19 mouse cellular contexts compared by ENCODE assay signal in genomic region chr19:3422488-3422887, GRCm38 (mm10). TPM values are rescaled to one million over a fixed set of nuclear protein-coding genes. Genes with fewer than 3 reads are reported as not detected.
DNase-seq lines count a peak whose midpoint lies in the region; ATAC-seq and TF ChIP-seq lines count a peak whose summit lies in the region.
"Had no signal": no experiment of that assay in that cellular context is flagged by ENCODE, and none has a peak within 500 bp of the region (broad histone marks: within the 10 kb centered on the region; RNA-seq: fewer than 3 reads in every experiment).

No protein-coding gene starts in this region.

- WGBS in hindbrain, embryonic 12.5 days, result 37% methylated on average over 6 of the region's 6 CpGs
- WGBS in hindbrain, embryonic 14.5 days, result 20% methylated on average over 6 of the region's 6 CpGs
- WGBS in midbrain, postnatal 0 days, result 32% methylated on average over 6 of the region's 6 CpGs
- 75% methylated on average over 6 of the region's 6 CpGs for WGBS in midbrain, embryonic 10.5 days
- 28% methylated on average over 6 of the region's 6 CpGs for whole genome bisulfite sequencing in neural tube, embryonic 14.5 days

- H3K27me3 ChIP-seq in hindbrain, embryonic 12.5 days, result no peaks in the 10 kb centered on the region
- no peaks in the 10 kb centered on the region for H3K27me3 ChIP-seq in hindbrain, embryonic 14.5 days (ENCODE audit: control insufficient read depth, insufficient read depth, low read length)
- no peaks in the 10 kb centered on the region for H3K27me3 ChIP-seq in midbrain, postnatal 0 days (ENCODE audit: insufficient read depth, low read length)
- H3K27me3 ChIP-seq in midbrain, embryonic 10.5 days (ENCODE audit: low read depth, poor library complexity, severe bottlenecking), result no peaks in the 10 kb centered on the region
- no peaks in the 10 kb centered on the region for H3K27me3 ChIP-seq in neural tube, embryonic 14.5 days (ENCODE audit: control insufficient read depth, insufficient read depth, low read length)
- H3K27me3 ChIP-seq: forebrain, embryonic 13.5 days; Patski had no signal

- peak; percentile 44; the same call in 1 of the 2 replicates for ATAC-seq in hindbrain, embryonic 12.5 days (ENCODE audit: low FRiP score)
- ATAC-seq in hindbrain, embryonic 14.5 days (ENCODE audit: low FRiP score), result no peak
- ATAC-seq in midbrain, postnatal 0 days (ENCODE audit: low FRiP score), result no peak
- ATAC-seq in neural tube, embryonic 14.5 days (ENCODE audit: low read depth), result peak; percentile 49; the same call in 1 of the 2 replicates
- ATAC-seq: forebrain, embryonic 13.5 days; intestine, embryonic 16.5 days; Patski had no signal

- peak; percentile 29 for DNase-seq in embryo, embryonic 11 days
- DNase-seq in embryo, embryonic 10 days (ENCODE audit: low spot score), result no peak
- no peak for DNase-seq in hindbrain, embryonic 14.5 days (ENCODE audit: low spot score)
- peak; percentile 31 for DNase-seq in midbrain, postnatal 0 days (ENCODE audit: low spot score)
- no peak for DNase-seq in midbrain, embryonic 10.5 days (ENCODE audit: low spot score)
- no peak for DNase-seq in right cerebral cortex, postnatal 4 days
- DNase-seq: cerebellum, adult 11-12 months; gastrocnemius, adult 2 months; heart, postnatal 36 days; kidney, postnatal 14 days; liver, embryonic 13.5 days; thymus, adult 18-20 months had no signal

- no peak for TF ChIP-seq CTCF in midbrain, postnatal 0 days (IDR thresholded peaks at IDR 0.05)

- H3K9ac ChIP-seq in hindbrain, embryonic 12.5 days, result no peak overlapping the region
- no peak overlapping the region for H3K9ac ChIP-seq in hindbrain, embryonic 14.5 days
- H3K9ac ChIP-seq in midbrain, postnatal 0 days (replicated peaks; ENCODE audit: low read length, poor library complexity, severe bottlenecking), result no peak overlapping the region
- no peak overlapping the region for H3K9ac ChIP-seq in neural tube, embryonic 14.5 days (replicated peaks; ENCODE audit: low read depth, low read length)
- H3K9ac ChIP-seq: forebrain, embryonic 13.5 days; liver, embryonic 13.5 days had no signal

- H3K4me1 ChIP-seq in hindbrain, embryonic 12.5 days, result no peaks in the 10 kb centered on the region
- H3K4me1 ChIP-seq in hindbrain, embryonic 14.5 days (replicated peaks; ENCODE audit: control insufficient read depth, insufficient read depth, low read length), result no peaks in the 10 kb centered on the region
- H3K4me1 ChIP-seq in midbrain, postnatal 0 days (ENCODE audit: insufficient read depth, low read length), result no peaks in the 10 kb centered on the region
- no peaks in the 10 kb centered on the region for H3K4me1 ChIP-seq in midbrain, embryonic 10.5 days
- no peaks in the 10 kb centered on the region for H3K4me1 ChIP-seq in neural tube, embryonic 14.5 days (ENCODE audit: control insufficient read depth, insufficient read depth, low read length)
- H3K4me1 ChIP-seq: forebrain, embryonic 13.5 days; liver, embryonic 13.5 days had no signal

- no peak overlapping the region for H3K4me2 ChIP-seq in hindbrain, embryonic 12.5 days (replicated peaks)
- H3K4me2 ChIP-seq in hindbrain, embryonic 14.5 days (replicated peaks), result no peak overlapping the region
- H3K4me2 ChIP-seq in midbrain, postnatal 0 days (ENCODE audit: low read depth, low read length, poor library complexity, severe bottlenecking), result no peak overlapping the region
- no peak overlapping the region for H3K4me2 ChIP-seq in neural tube, embryonic 14.5 days (ENCODE audit: low read depth, low read length)
- H3K4me2 ChIP-seq: forebrain, embryonic 13.5 days; liver, embryonic 13.5 days had no signal

- H3K27ac ChIP-seq in hindbrain, embryonic 12.5 days, result no peak overlapping the region
- H3K27ac ChIP-seq in hindbrain, embryonic 14.5 days, result no peak overlapping the region
- no peak overlapping the region for H3K27ac ChIP-seq in midbrain, postnatal 0 days (ENCODE audit: low read depth, low read length)
- H3K27ac ChIP-seq in midbrain, embryonic 10.5 days (replicated peaks), result no peak overlapping the region
- no peak overlapping the region for H3K27ac ChIP-seq in neural tube, embryonic 14.5 days (ENCODE audit: low read depth, low read length)
- H3K27ac ChIP-seq: forebrain, embryonic 13.5 days; gastrocnemius, adult 2 months; liver, embryonic 13.5 days had no signal

- no peak overlapping the region for H3K4me3 ChIP-seq in hindbrain, embryonic 12.5 days
- no peak overlapping the region for H3K4me3 ChIP-seq in hindbrain, embryonic 14.5 days (replicated peaks; ENCODE audit: low read length)
- H3K4me3 ChIP-seq in midbrain, postnatal 0 days (ENCODE audit: low read depth, low read length), result no peak overlapping the region
- H3K4me3 ChIP-seq in midbrain, embryonic 10.5 days, result no peak overlapping the region
- H3K4me3 ChIP-seq in neural tube, embryonic 14.5 days (ENCODE audit: low read depth, low read length), result no peak overlapping the region
- H3K4me3 ChIP-seq: forebrain, embryonic 13.5 days; gastrocnemius, adult 2 months; liver, embryonic 13.5 days had no signal

- H3K9me3 ChIP-seq in hindbrain, embryonic 12.5 days (replicated peaks), result no peaks in the 10 kb centered on the region
- no peaks in the 10 kb centered on the region for H3K9me3 ChIP-seq in hindbrain, embryonic 14.5 days (ENCODE audit: control insufficient read depth, low read length)
- H3K9me3 ChIP-seq in midbrain, postnatal 0 days (ENCODE audit: low read length), result no peaks in the 10 kb centered on the region
- no peaks in the 10 kb centered on the region; the same call in 1 of the 2 replicates for H3K9me3 ChIP-seq in midbrain, embryonic 10.5 days (replicated peaks)
- no peaks in the 10 kb centered on the region for H3K9me3 ChIP-seq in neural tube, embryonic 14.5 days (ENCODE audit: control insufficient read depth, low read length)
- H3K9me3 ChIP-seq: forebrain, embryonic 13.5 days; liver, embryonic 13.5 days had no signal

- no peaks in the 10 kb centered on the region for H3K36me3 ChIP-seq in hindbrain, embryonic 12.5 days
- H3K36me3 ChIP-seq in hindbrain, embryonic 14.5 days (replicated peaks; ENCODE audit: control insufficient read depth, insufficient read depth), result no peaks in the 10 kb centered on the region
- no peaks in the 10 kb centered on the region for H3K36me3 ChIP-seq in midbrain, postnatal 0 days (ENCODE audit: insufficient read depth, low read length)
- no peaks in the 10 kb centered on the region for H3K36me3 ChIP-seq in midbrain, embryonic 10.5 days
- no peaks in the 10 kb centered on the region for H3K36me3 ChIP-seq in neural tube, embryonic 14.5 days (ENCODE audit: control insufficient read depth, insufficient read depth, low read length)
- H3K36me3 ChIP-seq: liver, embryonic 13.5 days had no signal

RNA-seq across cellular contexts. Expression of gene Gal, which starts 8.1 kb away (rescaled TPM):
- 6.2 and 8.7 TPM in 2 replicates for polyA plus RNA-seq in hindbrain, embryonic 12.5 days (2016; fragmentation: Nextera tagmentation; extraction: Ambion mirVana)
- 16.2 and 22.4 TPM in 2 replicates for polyA plus RNA-seq in hindbrain, embryonic 14.5 days (2014; fragmentation: Nextera tagmentation; extraction: Ambion mirVana)
- 1.9 and 5.3 TPM in 2 replicates for total RNA-seq in midbrain, postnatal 0 days (2014; rRNA removed)
- 29.5 and 30.0 TPM in 2 replicates for polyA plus RNA-seq in midbrain, postnatal 0 days (2015; fragmentation: Nextera tagmentation; extraction: Ambion mirVana)
- 4.4 and 6.1 TPM in 2 replicates for polyA plus RNA-seq in midbrain, embryonic 10.5 days (2016; fragmentation: Nextera tagmentation; extraction: Ambion mirVana)
- 13.9 and 83.9 TPM in 2 replicates for polyA plus RNA-seq in neural tube, embryonic 14.5 days (2014; fragmentation: Nextera tagmentation; extraction: Ambion mirVana)
- total RNA-seq: common myeloid progenitor, adult 5-6 weeks; heart, adult 8-10 months; heart, postnatal 36 days had no signal
- polyA plus RNA-seq: liver, embryonic 13.5 days; Patski had no signal

RNA-seq across cellular contexts. Expression of gene Tesmin, which starts 33.8 kb away (rescaled TPM):
- 0.48 and 0.71 TPM in 2 replicates for polyA plus RNA-seq in hindbrain, embryonic 12.5 days (2016; fragmentation: Nextera tagmentation; extraction: Ambion mirVana)
- 0.18 and 0.48 TPM in 2 replicates for polyA plus RNA-seq in hindbrain, embryonic 14.5 days (2014; fragmentation: Nextera tagmentation; extraction: Ambion mirVana)
- 0.27 and 1.2 TPM in 2 replicates for total RNA-seq in midbrain, postnatal 0 days (2014; rRNA removed)
- polyA plus RNA-seq in midbrain, postnatal 0 days (2015; fragmentation: Nextera tagmentation; extraction: Ambion mirVana), result 0.93 and 1.3 TPM in 2 replicates
- polyA plus RNA-seq in midbrain, embryonic 10.5 days (2016; fragmentation: Nextera tagmentation; extraction: Ambion mirVana), result 0.12 and 0.25 TPM in 2 replicates
- polyA plus RNA-seq in neural tube, embryonic 14.5 days (2014; fragmentation: Nextera tagmentation; extraction: Ambion mirVana), result 0.12 and 0.30 TPM in 2 replicates

Comparison
In these comparisons a context has a peak if more than half of its experiments do, and no peak if none do; other contexts are left out.
1. DNase-seq: peak in embryo, embryonic 11 days (single experiment) and midbrain, postnatal 0 days (single experiment); none in embryo, embryonic 10 days (single experiment), hindbrain, embryonic 14.5 days (single experiment), midbrain, embryonic 10.5 days (single experiment) and right cerebral cortex, postnatal 4 days (single experiment).
2. ATAC-seq: peak in hindbrain, embryonic 12.5 days (single experiment) and neural tube, embryonic 14.5 days (single experiment); none in hindbrain, embryonic 14.5 days (single experiment) and midbrain, postnatal 0 days (single experiment).